ENCODE assay signal across 21 mouse cellular contexts in the genomic region with DNA sequence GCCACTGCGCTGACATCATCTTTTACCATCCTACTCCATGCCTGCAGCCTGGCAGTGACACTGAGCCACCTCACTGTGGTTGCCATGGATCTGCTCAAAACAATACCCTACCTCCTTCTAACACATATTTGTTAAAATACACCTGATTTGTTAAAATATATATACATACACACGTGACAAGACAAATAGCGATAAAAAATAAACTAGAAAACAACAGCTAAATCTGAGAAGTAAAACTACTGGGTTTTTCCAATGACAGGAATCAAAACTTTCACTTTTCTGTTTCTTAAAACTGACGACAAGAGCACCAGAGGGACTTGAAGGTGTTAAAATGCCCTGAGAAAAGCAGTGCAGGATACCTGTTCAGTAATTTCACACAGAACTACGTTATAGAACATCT. TPM values are rescaled to one million over a fixed set of nuclear protein-coding genes. Genes with fewer than 3 reads are reported as not detected.
DNase-seq lines count a peak whose midpoint lies in the region; ATAC-seq and TF ChIP-seq lines count a peak whose summit lies in the region.
"Had no signal": no experiment of that assay in that cellular context is flagged by ENCODE, and none has a peak within 500 bp of the region (broad histone marks: within the 10 kb centered on the region; RNA-seq: fewer than 3 reads in every experiment).

No protein-coding gene starts in this region.

- peaks cover 6 to 35% of the 10 kb centered on the region in 2 experiments for H3K4me1 ChIP-seq in CH12.LX (ENCODE audit: control insufficient read depth in 1 of 2, insufficient read depth in 2 of 2)
- peaks cover 4% of the 10 kb centered on the region; the same call in 1 of the 2 replicates for H3K4me1 ChIP-seq in olfactory bulb, adult 2 months (ENCODE audit: control insufficient read depth, insufficient read depth, low read length)
- no peaks in the 10 kb centered on the region for H3K4me1 ChIP-seq in kidney, embryonic 16.5 days (ENCODE audit: insufficient read depth, low read length)
- H3K4me1 ChIP-seq: embryonic facial prominence, embryonic 10.5 days; embryonic facial prominence, embryonic 12.5 days; forebrain, embryonic 13.5 days; forebrain, embryonic 15.5 days had no signal

- no peak overlapping the region for H3K27ac ChIP-seq in CH12.LX (ENCODE audit: insufficient read depth, low read depth)
- peak overlapping the region; percentile 47 for H3K27ac ChIP-seq in olfactory bulb, adult 2 months (ENCODE audit: insufficient read depth, low read depth, low read length)
- no peak overlapping the region for H3K27ac ChIP-seq in kidney, embryonic 16.5 days (ENCODE audit: low read length)
- H3K27ac ChIP-seq: embryonic facial prominence, embryonic 10.5 days; embryonic facial prominence, embryonic 12.5 days; forebrain, embryonic 13.5 days; forebrain, embryonic 15.5 days had no signal

- WGBS in olfactory bulb, adult 2 months: 86% methylated on average over 5 of the region's 5 CpGs
- WGBS in kidney, embryonic 16.5 days: 90% methylated on average over 5 of the region's 5 CpGs

- dilution Hi-C loops in CH12.LX (cut with MboI; ENCODE audit: extremely low pct_ligation_motif_present, extremely low pct_unique_long_range_greater_than_20kb, low sequenced_read_pairs): no loop called here

- no peak for TF ChIP-seq CTCF in CH12.LX (conservative IDR thresholded peaks at IDR 0.05 in 1 of 2, IDR thresholded peaks at IDR 0.05 in 1 of 2; ENCODE audit: low read depth in 2 of 2, low read length in 2 of 2)
- TF ChIP-seq CTCF in olfactory bulb, adult 2 months (IDR thresholded peaks at IDR 0.05; ENCODE audit: insufficient read depth, low read depth, low read length): no peak

- H3K36me3 ChIP-seq in CH12.LX (replicated peaks in 1 of 2; ENCODE audit: control insufficient read depth in 1 of 2, insufficient read depth in 1 of 2, low read length in 1 of 2): peaks cover 0 to 9% of the 10 kb centered on the region in 2 experiments
- 0 out of 2 replicates have a peak, but pooled peaks cover 2% of the 10 kb centered on the region for H3K36me3 ChIP-seq in kidney, embryonic 16.5 days (ENCODE audit: insufficient read depth, low read length)
- H3K36me3 ChIP-seq: embryonic facial prominence, embryonic 12.5 days; forebrain, embryonic 15.5 days had no signal

- no peak for ATAC-seq in CD4-positive, CD25-positive, alpha-beta regulatory T cell, adult 4 months
- ATAC-seq in kidney, embryonic 16.5 days (ENCODE audit: low FRiP score, low TSS enrichment): no peak
- ATAC-seq: forebrain, embryonic 13.5 days; forebrain, embryonic 15.5 days; forebrain, postnatal 0 days had no signal

- DNase-seq in CD4-positive, CD25-positive, alpha-beta regulatory T cell, adult 2 months (ENCODE audit: low read depth, low spot score): peak; percentile 20
- DNase-seq in CH12.LX (ENCODE audit: extremely low read depth): peak; percentile 61
- no peak for DNase-seq in cerebellum, adult 9-10 months
- DNase-seq: adrenal gland, adult 2 months; adrenal gland, postnatal 10 days; adrenal gland, postnatal 25 days; cerebellum, adult 11 months; cerebellum, adult 18-20 months; cerebellum, adult 8-10 months; cerebellum, postnatal 10 days; cerebellum, postnatal 25 days; forebrain, postnatal 0 days had no signal

- TF ChIP-seq EP300 in CH12.LX (IDR thresholded peaks at IDR 0.05; ENCODE audit: low read length): peak; percentile 57; the same call in 1 of the 2 replicates

- no peak for TF ChIP-seq POLR2A in CH12.LX (IDR thresholded peaks at IDR 0.05; ENCODE audit: low read depth, low read length)
- no peak for TF ChIP-seq POLR2A in olfactory bulb, adult 2 months (IDR thresholded peaks at IDR 0.05; ENCODE audit: insufficient read depth, low read depth, low read length)

- H3K9me3 ChIP-seq in CH12.LX (replicated peaks; ENCODE audit: low read length): no peaks in the 10 kb centered on the region
- no peaks in the 10 kb centered on the region for H3K9me3 ChIP-seq in kidney, embryonic 16.5 days (ENCODE audit: low read length)
- H3K9me3 ChIP-seq: embryonic facial prominence, embryonic 10.5 days; embryonic facial prominence, embryonic 12.5 days; forebrain, embryonic 13.5 days; forebrain, embryonic 15.5 days had no signal

- TF ChIP-seq RAD21 in CH12.LX (IDR thresholded peaks at IDR 0.05; ENCODE audit: low read depth, low read length): no peak; the same call in 1 of the 2 replicates

- peak overlapping the region; percentile 44 for H3K4me2 ChIP-seq in CH12.LX (ENCODE audit: insufficient read depth, low read depth, poor library complexity, severe bottlenecking)
- H3K4me2 ChIP-seq in kidney, embryonic 16.5 days (replicated peaks; ENCODE audit: low read depth, low read length): no peak overlapping the region
- H3K4me2 ChIP-seq: embryonic facial prominence, embryonic 12.5 days; forebrain, embryonic 13.5 days; forebrain, embryonic 15.5 days had no signal

- in situ Hi-C loops in CH12.LX (cut with MboI; ENCODE audit: low pct_ligation_motif_present, low pct_unique_long_range_greater_than_20kb, low sequenced_read_pairs): no loop called here

- no peaks in the 10 kb centered on the region for H3K27me3 ChIP-seq in CH12.LX (replicated peaks)
- H3K27me3 ChIP-seq in kidney, embryonic 16.5 days (ENCODE audit: insufficient read depth, low read length): no peaks in the 10 kb centered on the region
- H3K27me3 ChIP-seq: embryonic facial prominence, embryonic 12.5 days; forebrain, embryonic 13.5 days; forebrain, embryonic 15.5 days had no signal

- no peak overlapping the region for H3K9ac ChIP-seq in CH12.LX (ENCODE audit: insufficient read depth, low read depth)
- no peak overlapping the region for H3K9ac ChIP-seq in kidney, embryonic 16.5 days (replicated peaks; ENCODE audit: low read length)
- H3K9ac ChIP-seq: embryonic facial prominence, embryonic 12.5 days; forebrain, embryonic 13.5 days; forebrain, embryonic 15.5 days; forebrain, postnatal 0 days had no signal

- H3K4me3 ChIP-seq in CH12.LX (replicated peaks in 1 of 3; ENCODE audit: low read depth in 2 of 3, low read length in 2 of 3, poor library complexity in 1 of 3): no peak overlapping the region
- H3K4me3 ChIP-seq in olfactory bulb, adult 2 months (ENCODE audit: insufficient read depth, low read depth, low read length): no peak overlapping the region
- no peak overlapping the region for H3K4me3 ChIP-seq in kidney, embryonic 16.5 days (ENCODE audit: low read length)
- H3K4me3 ChIP-seq: embryonic facial prominence, embryonic 10.5 days; embryonic facial prominence, embryonic 12.5 days; forebrain, embryonic 13.5 days; forebrain, embryonic 15.5 days had no signal

- H3K79me2 ChIP-seq in CH12.LX (replicated peaks; ENCODE audit: control insufficient read depth, extremely low read depth, insufficient read depth, poor library complexity, severe bottlenecking): no peaks in the 10 kb centered on the region

TF ChIP-seq in CH12.LX, 34 proteins besides CTCF, POLR2A, EP300 and RAD21:
- TF ChIP-seq NRF1 (IDR thresholded peaks at IDR 0.05; ENCODE audit: low read depth, low read length) (no peak), JUND (conservative IDR thresholded peaks at IDR 0.05; ENCODE audit: low read depth, low read length) (peak; percentile 40; the same call in 1 of the 2 replicates), ZKSCAN1 (IDR thresholded peaks at IDR 0.05; ENCODE audit: borderline replicate concordance, low read depth, low read length) (no peak), ZNF384 (IDR thresholded peaks at IDR 0.05; ENCODE audit: low read depth, low read length) (no peak), KAT2A (IDR thresholded peaks at IDR 0.05; ENCODE audit: insufficient replicate concordance, low read length) (no peak), UBTF (IDR thresholded peaks at IDR 0.05; ENCODE audit: low read depth, low read length) (no peak), MAZ (IDR thresholded peaks at IDR 0.05; ENCODE audit: low read depth, low read length) (no peak), ETS1 (conservative IDR thresholded peaks at IDR 0.05; ENCODE audit: low read depth, low read length) (peak; percentile 15; the same call in 1 of the 2 replicates), TCF12 (IDR thresholded peaks at IDR 0.05; ENCODE audit: low read depth, low read length) (no peak), BHLHE40 (IDR thresholded peaks at IDR 0.05; ENCODE audit: low read depth, low read length) (peak; percentile 89), MAX (IDR thresholded peaks at IDR 0.05; ENCODE audit: low read length) (peak; percentile 18; the same call in 1 of the 2 replicates), PAX5 (IDR thresholded peaks at IDR 0.05; ENCODE audit: low read length) (no peak), SMC3 (IDR thresholded peaks at IDR 0.05; ENCODE audit: low read depth, low read length) (no peak), USF2 (conservative IDR thresholded peaks at IDR 0.05; ENCODE audit: low read depth, low read length) (no peak), IRF4 (IDR thresholded peaks at IDR 0.05; ENCODE audit: low read depth, low read length) (peak; percentile 68; the same call in 1 of the 2 replicates), ZMIZ1 (IDR thresholded peaks at IDR 0.05; ENCODE audit: low read depth, low read length) (no peak), TBP (conservative IDR thresholded peaks at IDR 0.05; ENCODE audit: low read depth, low read length) (no peak)

RNA-seq across cellular contexts. Expression of a gene that starts 14.4 kb away (rescaled TPM):
- 1 to 10 TPM; 2.4 to 3.3 TPM for polyA plus RNA-seq in CD4-positive, CD25-positive, alpha-beta regulatory T cell, adult 4 months (2017; shearing (Covaris generic))
- total RNA-seq in CH12.LX (2012; rRNA removed) (4.7 and 6.4 TPM in 2 replicates), CH12.LX (2014; rRNA removed) (1.6 and 1.8 TPM in 2 replicates)
- polyA plus RNA-seq in CH12.LX (2012; ENCODE audit: insufficient read length, low read depth): 8.6 and 9.1 TPM in 2 replicates
- not detected in 2 replicates for polyA plus RNA-seq in olfactory bulb, adult 2 months (2012; ENCODE audit: insufficient read depth, insufficient read length, low replicate concordance, missing spikeins)
- polyA plus RNA-seq in kidney, embryonic 16.5 days (2015; fragmentation: Nextera tagmentation; extraction: Ambion mirVana): 14.6 and 16.1 TPM in 2 replicates
- total RNA-seq: MEL had no signal

RNA-seq across cellular contexts. Expression of a gene that starts 23.6 kb away (rescaled TPM):
- 10 to 100 TPM; 55.8 to 64.6 TPM for polyA plus RNA-seq in CD4-positive, CD25-positive, alpha-beta regulatory T cell, adult 4 months (2017; shearing (Covaris generic))
- total RNA-seq in CH12.LX (2012; rRNA removed): 31.0 and 31.9 TPM in 2 replicates
- total RNA-seq in CH12.LX (2014; rRNA removed): 80.3 and 84.1 TPM in 2 replicates
- polyA plus RNA-seq in CH12.LX (2012; ENCODE audit: insufficient read length, low read depth): 72.6 and 80.5 TPM in 2 replicates
- not detected in 2 replicates for polyA plus RNA-seq in olfactory bulb, adult 2 months (2012; ENCODE audit: insufficient read depth, insufficient read length, low replicate concordance, missing spikeins)
- 1.2 and 1.5 TPM in 2 replicates for polyA plus RNA-seq in kidney, embryonic 16.5 days (2015; fragmentation: Nextera tagmentation; extraction: Ambion mirVana)
- total RNA-seq: MEL had no signal
- polyA plus RNA-seq: C2C12 had no signal

Comparison
In these comparisons a context has a peak if more than half of its experiments do, and no peak if none do; other contexts are left out.
1. RNA of a gene that starts 23.6 kb away (polyA plus RNA-seq): 72.6 to 80.5 TPM in CH12.LX and 55.8 to 64.6 TPM in CD4-positive, CD25-positive, alpha-beta regulatory T cell, adult 4 months; 1.2 to 1.5 TPM in kidney, embryonic 16.5 days and not detected in olfactory bulb, adult 2 months; every median in the first group is over 10 times any median in the second.